Mouse (Mus musculus) T-cell, adult 2 months (primary cell): ENCODE results near the gene Mafk.
A peak's percentile ranks its signal among the peaks of the same experiment; 100 is the strongest.

Experiments used
- DNase-seq: peaks from one replicate; pipeline ENCODE4 v3.0.0; 2022; ENCODE audit warnings: low spot score

Mafk gene

GRCm38 (mm10) chr5:139818801-139819200, 27.5 kb downstream of the Mafk start:
- no peak for DNase-seq

- DNase-seq = no peak
These were observed 28.3 kb downstream of the Mafk start, which contains the start of gene Tmem184a for GRCm38 (mm10) chr5:139819538-139820181. Tmem184a (minus strand) TSS chr5:139819917.

- DNase-seq = no peak
These were observed 30.4 kb downstream of the Mafk start for GRCm38 (mm10) chr5:139821466-139822459.

- DNase-seq = no peak
These were observed 33.2 kb downstream of the Mafk start for GRCm38 (mm10) chr5:139824531-139824930.

- no peak for DNase-seq
These were observed 34.6 kb downstream of the Mafk start for GRCm38 (mm10) chr5:139825947-139826346.

GRCm38 (mm10) chr5:139826357-139827055, 35.2 kb downstream of the Mafk start, which contains the start of the genes Gm26938 and Psmg3:
Gm26938 (minus strand) TSS chr5:139826407.
Psmg3 (minus strand) TSS chr5:139826885.
- peak; percentile 86 for DNase-seq

- DNase-seq = peak; percentile 26
These were observed 36.3 kb downstream of the Mafk start for GRCm38 (mm10) chr5:139827593-139827992.

- DNase-seq = no peak
These were observed 38.1 kb downstream of the Mafk start for GRCm38 (mm10) chr5:139829384-139829783.

- peak; percentile 44 for DNase-seq
These were observed 39.4 kb downstream of the Mafk start for GRCm38 (mm10) chr5:139830734-139831133.

GRCm38 (mm10) chr5:139832125-139832524, 40.8 kb downstream of the Mafk start:
- no peak for DNase-seq

GRCm38 (mm10) chr5:139835706-139836105, 44.4 kb downstream of the Mafk start:
- no peak for DNase-seq

GRCm38 (mm10) chr5:139838476-139838892, 47.2 kb downstream of the Mafk start:
- peak; percentile 53 for DNase-seq

GRCm38 (mm10) chr5:139839142-139839541, 47.8 kb downstream of the Mafk start:
- DNase-seq = no peak

- DNase-seq = no peak
These were observed 58.5 kb downstream of the Mafk start for GRCm38 (mm10) chr5:139849626-139850320.
